Mouse (Mus musculus) erythroblast, embryonic 14.5 days (primary cell): ENCODE data around the gene Kif21a.

Experiments used
- GATA1 ChIP-seq: IDR thresholded peaks from 2 replicates; pipeline ENCODE4 v1.6.1; 2012; ENCODE audit warnings: low read length, inconsistent platforms, mixed read lengths
- TAL1 ChIP-seq: IDR thresholded peaks from 3 replicates; pipeline ENCODE4 v1.6.1; 2012; ENCODE audit warnings: low read length, inconsistent platforms, mixed read lengths

DNA sequence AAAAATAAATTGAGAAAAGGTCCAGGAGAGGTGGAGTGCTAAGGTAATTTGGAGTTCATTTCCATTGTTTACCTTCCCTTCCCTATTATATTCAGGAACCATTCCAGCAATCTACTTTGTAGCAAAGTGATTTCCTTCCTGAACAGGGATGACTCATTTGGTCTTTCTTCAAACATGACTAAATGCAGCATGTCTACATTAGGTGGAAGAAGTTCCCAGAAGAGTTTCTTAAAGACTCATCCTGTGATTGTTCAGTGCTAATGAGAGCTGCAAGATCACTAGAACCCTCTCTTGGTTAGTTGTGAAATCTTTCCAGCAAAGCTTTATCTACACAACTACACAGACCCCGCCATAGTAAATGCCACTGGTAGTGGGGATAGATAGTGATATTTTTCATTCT is 22.7 kb upstream of the Kif21a start:
- no peak for TF ChIP-seq GATA1
- TF ChIP-seq TAL1 = no peak
